Mouse (Mus musculus): ENCODE measurements around the gene Cbfa2t2. TPM values are rescaled to one million over a fixed set of nuclear protein-coding genes. Genes with fewer than 3 reads are reported as not detected.
A peak's percentile ranks its signal among the peaks of the same experiment; 100 is the strongest.
"Not testable (repeated sequence)": the region's sequence is repeated elsewhere in the genome, so short reads cannot be mapped to it uniquely, and the experiment has no call there.

Gene Cbfa2t2
- polyA plus RNA-seq, 1 experiment from 2014 or later, result 21.9 TPM

- Histone ChIP-seq H3K4me3 (ENCODE audit: low read length) (no peak overlapping the region), H3K9me3 (ENCODE audit: control insufficient read depth, low read length) (no peaks in the 10 kb centered on the region), H3K9ac (ENCODE audit: low read depth, low read length) (no peak overlapping the region), H3K4me2 (ENCODE audit: low read depth, low read length) (no peak overlapping the region), H3K4me1 (ENCODE audit: control insufficient read depth, insufficient read depth, low read length) (peaks cover 6% of the 10 kb centered on the region; the same call in 1 of the 2 replicates), H3K27me3 (replicated peaks; ENCODE audit: control insufficient read depth, insufficient read depth, low read length) (no peaks in the 10 kb centered on the region), H3K36me3 (ENCODE audit: control insufficient read depth, insufficient read depth, low read length) (no peaks in the 10 kb centered on the region), H3K27ac (ENCODE audit: low read length) (no peak overlapping the region)
- no peak for ATAC-seq
- 72% methylated on average over 3 of the region's 3 CpGs for WGBS
Observed at GRCm38 (mm10) chr2:154477028-154477427, 40.7 kb downstream of the Cbfa2t2 start.

- Histone ChIP-seq H3K9ac (ENCODE audit: low read depth, low read length) (no peak overlapping the region), H3K4me2 (ENCODE audit: low read depth, low read length) (no peak overlapping the region), H3K4me1 (ENCODE audit: control insufficient read depth, insufficient read depth, low read length) (no peaks in the 10 kb centered on the region; the same call in 1 of the 2 replicates), H3K27me3 (replicated peaks; ENCODE audit: control insufficient read depth, insufficient read depth, low read length) (no peaks in the 10 kb centered on the region), H3K4me3 (ENCODE audit: low read length) (no peak overlapping the region), H3K27ac (ENCODE audit: low read length) (no peak overlapping the region), H3K36me3 (ENCODE audit: control insufficient read depth, insufficient read depth, low read length) (no peaks in the 10 kb centered on the region), H3K9me3 (ENCODE audit: control insufficient read depth, low read length) (no peaks in the 10 kb centered on the region)
- no peak for ATAC-seq
Observed at GRCm38 (mm10) chr2:154491788-154492187, 55.5 kb downstream of the Cbfa2t2 start.

- not testable (repeated sequence) for H3K4me2 ChIP-seq (ENCODE audit: low read depth, low read length); H3K27ac ChIP-seq (ENCODE audit: low read length); H3K9me3 ChIP-seq (ENCODE audit: control insufficient read depth, low read length); ATAC-seq; H3K4me1 ChIP-seq (ENCODE audit: control insufficient read depth, insufficient read depth, low read length); H3K9ac ChIP-seq (ENCODE audit: low read depth, low read length); H3K27me3 ChIP-seq (replicated peaks; ENCODE audit: control insufficient read depth, insufficient read depth, low read length); H3K4me3 ChIP-seq (ENCODE audit: low read length); H3K36me3 ChIP-seq (ENCODE audit: control insufficient read depth, insufficient read depth, low read length)
- WGBS, result 52% methylated on average over 2 of the region's 2 CpGs
Observed at GRCm38 (mm10) chr2:154493559-154493958, 57.3 kb downstream of the Cbfa2t2 start.

- no peaks in the 10 kb centered on the region for H3K27me3 ChIP-seq (replicated peaks; ENCODE audit: control insufficient read depth, insufficient read depth, low read length)
- no peaks in the 10 kb centered on the region; the same call in 1 of the 2 replicates for H3K4me1 ChIP-seq (ENCODE audit: control insufficient read depth, insufficient read depth, low read length)
- no peak for ATAC-seq
- no peaks in the 10 kb centered on the region for H3K9me3 ChIP-seq (ENCODE audit: control insufficient read depth, low read length)
- no peak overlapping the region for H3K4me3 ChIP-seq (ENCODE audit: low read length)
- no peak overlapping the region for H3K4me2 ChIP-seq (ENCODE audit: low read depth, low read length)
- H3K27ac ChIP-seq (ENCODE audit: low read length), result no peak overlapping the region
- H3K36me3 ChIP-seq (ENCODE audit: control insufficient read depth, insufficient read depth, low read length), result no peaks in the 10 kb centered on the region
- WGBS, result 89% methylated on average over 4 of the region's 4 CpGs
- H3K9ac ChIP-seq (ENCODE audit: low read depth, low read length), result no peak overlapping the region
Observed at GRCm38 (mm10) chr2:154495021-154495420, 58.7 kb downstream of the Cbfa2t2 start.

- no peak overlapping the region for H3K4me2 ChIP-seq (ENCODE audit: low read depth, low read length)
- no peaks in the 10 kb centered on the region for H3K36me3 ChIP-seq (ENCODE audit: control insufficient read depth, insufficient read depth, low read length)
- no peaks in the 10 kb centered on the region for H3K4me1 ChIP-seq (ENCODE audit: control insufficient read depth, insufficient read depth, low read length)
- H3K27me3 ChIP-seq (replicated peaks; ENCODE audit: control insufficient read depth, insufficient read depth, low read length), result no peaks in the 10 kb centered on the region
- no peak overlapping the region for H3K4me3 ChIP-seq (ENCODE audit: low read length)
- no peak overlapping the region for H3K9ac ChIP-seq (ENCODE audit: low read depth, low read length)
- no peak overlapping the region for H3K27ac ChIP-seq (ENCODE audit: low read length)
- 57% methylated on average over 5 of the region's 5 CpGs for WGBS
- H3K9me3 ChIP-seq (ENCODE audit: control insufficient read depth, low read length), result no peaks in the 10 kb centered on the region
- no peak for ATAC-seq
Observed at GRCm38 (mm10) chr2:154498571-154498970, 62.3 kb downstream of the Cbfa2t2 start.

GRCm38 (mm10) chr2:154499717-154500247, 63.5 kb downstream of the Cbfa2t2 start:
- WGBS, result 95% methylated on average over 2 of the region's 2 CpGs
- no peaks in the 10 kb centered on the region for H3K4me1 ChIP-seq (ENCODE audit: control insufficient read depth, insufficient read depth, low read length)
- H3K9ac ChIP-seq (ENCODE audit: low read depth, low read length), result no peak overlapping the region
- H3K27me3 ChIP-seq (replicated peaks; ENCODE audit: control insufficient read depth, insufficient read depth, low read length), result no peaks in the 10 kb centered on the region
- no peak overlapping the region for H3K27ac ChIP-seq (ENCODE audit: low read length)
- H3K9me3 ChIP-seq (ENCODE audit: control insufficient read depth, low read length), result no peaks in the 10 kb centered on the region
- ATAC-seq, result no peak
- H3K4me3 ChIP-seq (ENCODE audit: low read length), result no peak overlapping the region
- no peaks in the 10 kb centered on the region for H3K36me3 ChIP-seq (ENCODE audit: control insufficient read depth, insufficient read depth, low read length)
- H3K4me2 ChIP-seq (ENCODE audit: low read depth, low read length), result no peak overlapping the region

GRCm38 (mm10) chr2:154500758-154501157, 64.5 kb downstream of the Cbfa2t2 start:
- H3K9me3 ChIP-seq (ENCODE audit: control insufficient read depth, low read length), result no peaks in the 10 kb centered on the region
- ATAC-seq, result no peak
- H3K36me3 ChIP-seq (ENCODE audit: control insufficient read depth, insufficient read depth, low read length), result no peaks in the 10 kb centered on the region
- H3K9ac ChIP-seq (ENCODE audit: low read depth, low read length), result no peak overlapping the region
- no peaks in the 10 kb centered on the region for H3K4me1 ChIP-seq (ENCODE audit: control insufficient read depth, insufficient read depth, low read length)
- no peaks in the 10 kb centered on the region for H3K27me3 ChIP-seq (replicated peaks; ENCODE audit: control insufficient read depth, insufficient read depth, low read length)
- no peak overlapping the region for H3K4me3 ChIP-seq (ENCODE audit: low read length)
- WGBS, result 88% methylated on average over 3 of the region's 3 CpGs
- H3K4me2 ChIP-seq (ENCODE audit: low read depth, low read length), result no peak overlapping the region
- H3K27ac ChIP-seq (ENCODE audit: low read length), result no peak overlapping the region

- no peaks in the 10 kb centered on the region for H3K27me3 ChIP-seq (replicated peaks; ENCODE audit: control insufficient read depth, insufficient read depth, low read length)
- WGBS, result 63% methylated on average over 2 of the region's 2 CpGs
- no peaks in the 10 kb centered on the region for H3K36me3 ChIP-seq (ENCODE audit: control insufficient read depth, insufficient read depth, low read length)
- no peak overlapping the region for H3K9ac ChIP-seq (ENCODE audit: low read depth, low read length)
- 0 out of 2 replicates have a peak, but pooled peaks cover 6% of the 10 kb centered on the region for H3K4me1 ChIP-seq (ENCODE audit: control insufficient read depth, insufficient read depth, low read length)
- H3K27ac ChIP-seq (ENCODE audit: low read length), result no peak overlapping the region; the same call in 1 of the 2 replicates
- H3K9me3 ChIP-seq (ENCODE audit: control insufficient read depth, low read length), result no peaks in the 10 kb centered on the region
- no peak overlapping the region for H3K4me2 ChIP-seq (ENCODE audit: low read depth, low read length)
- no peak overlapping the region for H3K4me3 ChIP-seq (ENCODE audit: low read length)
- no peak for ATAC-seq
Observed at GRCm38 (mm10) chr2:154507076-154507475, 70.8 kb downstream of the Cbfa2t2 start.

GRCm38 (mm10) chr2:154507566-154508283, 71.4 kb downstream of the Cbfa2t2 start:
- no peak overlapping the region for H3K27ac ChIP-seq (ENCODE audit: low read length)
- peak; percentile 88 for ATAC-seq
- 65% methylated on average over 9 of the region's 9 CpGs for WGBS
- H3K27me3 ChIP-seq (replicated peaks; ENCODE audit: control insufficient read depth, insufficient read depth, low read length), result no peaks in the 10 kb centered on the region
- H3K36me3 ChIP-seq (ENCODE audit: control insufficient read depth, insufficient read depth, low read length), result no peaks in the 10 kb centered on the region
- no peaks in the 10 kb centered on the region for H3K9me3 ChIP-seq (ENCODE audit: control insufficient read depth, low read length)
- no peak overlapping the region for H3K4me3 ChIP-seq (ENCODE audit: low read length)
- 0 out of 2 replicates have a peak, but pooled peaks cover 6% of the 10 kb centered on the region for H3K4me1 ChIP-seq (ENCODE audit: control insufficient read depth, insufficient read depth, low read length)
- H3K4me2 ChIP-seq (ENCODE audit: low read depth, low read length), result no peak overlapping the region
- H3K9ac ChIP-seq (ENCODE audit: low read depth, low read length), result no peak overlapping the region

All from intestine, embryonic 16.5 days (tissue).